Mouse (Mus musculus) heart, postnatal 25 days (tissue): ENCODE results near the gene Hsf2bp. TPM values are rescaled to one million over a fixed set of nuclear protein-coding genes. Genes with fewer than 3 reads are reported as not detected.

Experiments used
- DNase-seq: peaks from one replicate; pipeline ENCODE4 v3.0.0; 2022; ENCODE audit warnings: low spot score
- intact Hi-C: fragments of 180-260 bp; cut with DNase I; formaldehyde crosslinking; loops from one replicate; pipeline ENCODE4 v1.15.1; 2025
- total RNA-seq, 2 experiments: library from RNA; stranded (reverse); gene quantifications; 2 replicates each; pipeline ENCODE4 v1.2.3; 2021

The Hsf2bp gene
- total RNA-seq, 2 experiments from 2014 or later = 0.75 to 1.4 TPM

- intact Hi-C loops = no loop called here
- no peak for DNase-seq
These were observed 42.8 kb downstream of the Hsf2bp start for GRCm38 (mm10) chr17:31993354-31993753.

GRCm38 (mm10) chr17:31992004-31992403 lies 44.1 kb downstream of the Hsf2bp start:
- intact Hi-C loops = no loop called here
- no peak for DNase-seq

- DNase-seq = no peak
- intact Hi-C loops = no loop called here
These were observed 47.1 kb downstream of the Hsf2bp start for GRCm38 (mm10) chr17:31989035-31989434.

- intact Hi-C loops = no loop called here
- no peak for DNase-seq
These were observed 49.2 kb downstream of the Hsf2bp start for GRCm38 (mm10) chr17:31986915-31987314.

GRCm38 (mm10) chr17:31983491-31983890 lies 52.7 kb downstream of the Hsf2bp start:
- DNase-seq = no peak
- intact Hi-C loops = no loop called here

GRCm38 (mm10) chr17:31982326-31983190 lies 53.6 kb downstream of the Hsf2bp start:
- DNase-seq = peak; percentile 51
- intact Hi-C loops = no loop called here

GRCm38 (mm10) chr17:31979888-31980287 lies 56.3 kb downstream of the Hsf2bp start:
- peak; percentile 36 for DNase-seq
- intact Hi-C loops = no loop called here

GRCm38 (mm10) chr17:31977131-31977530 lies 59.0 kb downstream of the Hsf2bp start:
- intact Hi-C loops = no loop called here

GRCm38 (mm10) chr17:31976501-31976900 lies 59.6 kb downstream of the Hsf2bp start:
- intact Hi-C loops = no loop called here
- DNase-seq = no peak

More at GRCm38 (mm10) chr17:31977131-31977530, 59.0 kb downstream of the Hsf2bp start:
- no peak for DNase-seq

GRCm38 (mm10) chr17:31974694-31975093 lies 61.5 kb downstream of the Hsf2bp start:
- no peak for DNase-seq
- intact Hi-C loops = no loop called here

- no peak for DNase-seq
- intact Hi-C loops = no loop called here
These were observed 62.4 kb downstream of the Hsf2bp start for GRCm38 (mm10) chr17:31973664-31974230.

- DNase-seq = no peak
- intact Hi-C loops = no loop called here
These were observed 65.3 kb downstream of the Hsf2bp start for GRCm38 (mm10) chr17:31970890-31971289.

GRCm38 (mm10) chr17:31968801-31969200 lies 67.3 kb downstream of the Hsf2bp start:
- DNase-seq = no peak
- intact Hi-C loops = no loop called here

- no peak for DNase-seq
- intact Hi-C loops = no loop called here
These were observed 68.8 kb downstream of the Hsf2bp start for GRCm38 (mm10) chr17:31967311-31967710.

- intact Hi-C loops = no loop called here
- DNase-seq = no peak
These were observed 69.6 kb downstream of the Hsf2bp start for GRCm38 (mm10) chr17:31966566-31966965.

GRCm38 (mm10) chr17:31965623-31966022 lies 70.5 kb downstream of the Hsf2bp start:
- DNase-seq = no peak
- intact Hi-C loops = no loop called here

GRCm38 (mm10) chr17:31962930-31963329 lies 73.2 kb downstream of the Hsf2bp start:
- intact Hi-C loops = no loop called here
- DNase-seq = no peak

GRCm38 (mm10) chr17:31962281-31962680 lies 73.9 kb downstream of the Hsf2bp start:
- intact Hi-C loops = no loop called here

GRCm38 (mm10) chr17:31954551-31955140 lies 81.5 kb downstream of the Hsf2bp start:
- intact Hi-C loops = no loop called here
- DNase-seq = no peak

More at GRCm38 (mm10) chr17:31962281-31962680, 73.9 kb downstream of the Hsf2bp start:
- DNase-seq = no peak

GRCm38 (mm10) chr17:31949076-31949475 lies 87.1 kb downstream of the Hsf2bp start:
- intact Hi-C loops = no loop called here

GRCm38 (mm10) chr17:31946436-31946835 lies 89.7 kb downstream of the Hsf2bp start:
- intact Hi-C loops = no loop called here
- DNase-seq = no peak

More at GRCm38 (mm10) chr17:31949076-31949475, 87.1 kb downstream of the Hsf2bp start:
- DNase-seq = no peak
